Mouse (Mus musculus) liver, embryonic 14.5 days (tissue): ENCODE results near the gene Atg7.

Experiments
- CTCF ChIP-seq: IDR thresholded peaks from 2 replicates; pipeline ENCODE4 v1.5.1; 2016; ENCODE audit warnings: antibody characterized with exemption, low read depth, control low read depth
- EP300 ChIP-seq: IDR thresholded peaks from 2 replicates; pipeline ENCODE4 v1.6.1; 2016; ENCODE audit warnings: antibody characterized with exemption, low read depth

- TF ChIP-seq CTCF (no peak), EP300 (no peak)
Measured at GRCm38 (mm10) chr6:114838872-114839271, 196.0 kb downstream of the Atg7 start.
